Comparison of ENCODE assay signal across 28 mouse cellular contexts in the genomic region with DNA sequence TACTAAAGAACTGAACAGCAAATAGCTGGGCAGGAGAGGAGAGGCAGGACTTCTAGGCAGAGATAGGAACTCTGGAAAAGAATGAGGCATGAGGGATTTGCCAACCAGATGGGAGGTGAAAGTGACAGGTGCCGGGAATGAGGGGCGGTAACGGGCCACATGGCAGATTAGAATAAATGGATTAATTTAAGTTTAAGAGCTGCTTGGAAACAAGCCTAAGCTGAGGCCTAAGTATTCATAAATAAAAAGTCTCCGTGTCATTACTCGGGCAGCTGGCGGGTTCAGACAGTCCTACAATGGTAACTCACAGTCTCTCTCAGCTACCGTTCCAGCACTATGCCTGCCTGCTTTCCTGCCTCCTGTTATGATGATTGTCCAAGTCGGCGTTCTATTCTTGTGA. TPM values are rescaled to one million over a fixed set of nuclear protein-coding genes. Genes with fewer than 3 reads are reported as not detected.
"Had no signal": no experiment of that assay in that cellular context is flagged by ENCODE, and none has a peak within 500 bp of the region (broad histone marks: within the 10 kb centered on the region; RNA-seq: fewer than 3 reads in every experiment).

No protein-coding gene starts in this region.

- H3K4me2 ChIP-seq: limb, embryonic 13.5 days; liver, embryonic 12.5 days; liver, embryonic 15.5 days; lung, embryonic 15.5 days; midbrain, embryonic 13.5 days; neural tube, embryonic 12.5 days; neural tube, embryonic 15.5 days had no signal

- H3K4me3 ChIP-seq: limb, embryonic 10.5 days; limb, embryonic 13.5 days; liver, embryonic 12.5 days; liver, embryonic 15.5 days; lung, embryonic 15.5 days; megakaryocyte, embryonic 14.5 days; midbrain, embryonic 10.5 days; midbrain, embryonic 13.5 days; neural tube, embryonic 12.5 days; neural tube, embryonic 15.5 days had no signal

- H3K36me3 ChIP-seq: limb, embryonic 10.5 days; limb, embryonic 13.5 days; liver, embryonic 12.5 days; liver, embryonic 15.5 days; lung, embryonic 15.5 days; midbrain, embryonic 10.5 days; midbrain, embryonic 13.5 days; neural tube, embryonic 12.5 days; neural tube, embryonic 15.5 days had no signal

- ATAC-seq: intestine, postnatal 0 days; liver, embryonic 12.5 days; midbrain, embryonic 13.5 days had no signal

- H3K4me1 ChIP-seq: limb, embryonic 10.5 days; limb, embryonic 13.5 days; liver, embryonic 12.5 days; liver, embryonic 15.5 days; lung, embryonic 15.5 days; megakaryocyte, embryonic 14.5 days; midbrain, embryonic 10.5 days; midbrain, embryonic 13.5 days; neural tube, embryonic 12.5 days; neural tube, embryonic 15.5 days had no signal

- H3K9ac ChIP-seq: limb, embryonic 13.5 days; liver, embryonic 12.5 days; liver, embryonic 15.5 days; lung, embryonic 15.5 days; midbrain, embryonic 13.5 days; neural tube, embryonic 12.5 days; neural tube, embryonic 15.5 days had no signal

- H3K27me3 ChIP-seq: limb, embryonic 13.5 days; liver, embryonic 12.5 days; liver, embryonic 15.5 days; lung, embryonic 15.5 days; midbrain, embryonic 13.5 days; neural tube, embryonic 12.5 days; neural tube, embryonic 15.5 days had no signal

- DNase-seq: kidney, adult 2 months; liver; lung, adult 18-20 months; lung, postnatal 10 days; lung, postnatal 36 days; right cerebral cortex, adult 18-20 months; right cerebral cortex, postnatal 14 days; right cerebral cortex, postnatal 4 days; thymus, adult 2 months; thymus, postnatal 25 days had no signal

- H3K27ac ChIP-seq: kidney, postnatal 0 days; limb, embryonic 10.5 days; limb, embryonic 13.5 days; liver, embryonic 12.5 days; liver, embryonic 15.5 days; lung, embryonic 15.5 days; midbrain, embryonic 10.5 days; midbrain, embryonic 13.5 days; neural tube, embryonic 12.5 days; neural tube, embryonic 15.5 days; stomach, postnatal 0 days had no signal

- H3K9me3 ChIP-seq: limb, embryonic 10.5 days; limb, embryonic 13.5 days; liver, embryonic 12.5 days; liver, embryonic 15.5 days; lung, embryonic 15.5 days; midbrain, embryonic 10.5 days; midbrain, embryonic 13.5 days; neural tube, embryonic 12.5 days; neural tube, embryonic 15.5 days had no signal

RNA-seq across cellular contexts. Expression of a gene that starts 47.0 kb away (rescaled TPM):
- total RNA-seq: layer of hippocampus, postnatal 25 days; left cerebral cortex, adult 18-20 months; left cerebral cortex, postnatal 25 days had no signal
- polyA plus RNA-seq: kidney, adult 2 months; kidney, embryonic 14.5 days; kidney, postnatal 0 days; large intestine, adult 2 months; limb, embryonic 10.5 days; limb, embryonic 13.5 days; liver, embryonic 12.5 days; liver, embryonic 15.5 days; lung, embryonic 15.5 days; midbrain, embryonic 10.5 days; midbrain, embryonic 13.5 days; neural tube, embryonic 12.5 days; neural tube, embryonic 15.5 days; stomach, postnatal 0 days; thymus, adult 2 months had no signal
